Mouse (Mus musculus): ENCODE results near the gene Aff3.

GRCm38 (mm10) chr1:38594766-38595165 is 70.0 kb downstream of the Aff3 start:
- TF ChIP-seq MAFK (IDR thresholded peaks at IDR 0.05; ENCODE audit: insufficient read depth, low read depth, low read length) (no peak), HCFC1 (IDR thresholded peaks at IDR 0.05; ENCODE audit: borderline replicate concordance, insufficient read depth, low read length) (no peak), ZNF384 (IDR thresholded peaks at IDR 0.05; ENCODE audit: low read depth, low read length) (no peak), ZC3H11A (IDR thresholded peaks at IDR 0.05; ENCODE audit: borderline replicate concordance, low read depth, low read length) (no peak), CHD2 (IDR thresholded peaks at IDR 0.05; ENCODE audit: low read depth, low read length) (no peak)
